Mouse (Mus musculus): ENCODE data around the gene Atad3a. TPM values are rescaled to one million over a fixed set of nuclear protein-coding genes. Genes with fewer than 3 reads are reported as not detected.

The Atad3a gene
- total RNA-seq, 1 experiment: 169 TPM

- H3K4me1 ChIP-seq (ENCODE audit: control insufficient read depth in 2 of 2, insufficient read depth in 2 of 2, low read length in 2 of 2, poor library complexity in 1 of 2): peaks cover 0 to 22% of the 10 kb centered on the region in 2 experiments; a peak in 2 of 4 replicates
- peaks cover 19% of the 10 kb centered on the region for H3K36me3 ChIP-seq (ENCODE audit: control insufficient read depth, insufficient read depth, low read length, poor library complexity, severe bottlenecking)
- H3K9me3 ChIP-seq (ENCODE audit: control insufficient read depth, insufficient read depth, low read depth, low read length): no peaks in the 10 kb centered on the region
- H3K4me3 ChIP-seq (ENCODE audit: insufficient read depth in 1 of 2, low read depth in 1 of 2, low read length in 2 of 2, poor library complexity in 1 of 2, severe bottlenecking in 1 of 2): peak overlapping the region; percentile 54 to 83
- no peak for DNase-seq (ENCODE audit: low read depth, low spot score)
- no peak overlapping the region for H3K27ac ChIP-seq (ENCODE audit: insufficient read depth, low read depth, low read length, poor library complexity, severe bottlenecking)
- no peak for TF ChIP-seq MAFK (IDR thresholded peaks at IDR 0.05; ENCODE audit: insufficient read depth, low read depth, low read length)
- TF ChIP-seq CHD2 (IDR thresholded peaks at IDR 0.05; ENCODE audit: low read depth, low read length): no peak
- TF ChIP-seq HCFC1 (IDR thresholded peaks at IDR 0.05; ENCODE audit: borderline replicate concordance, insufficient read depth, low read length): no peak
- TF ChIP-seq ZC3H11A (IDR thresholded peaks at IDR 0.05; ENCODE audit: borderline replicate concordance, low read depth, low read length): no peak
- TF ChIP-seq ZNF384 (IDR thresholded peaks at IDR 0.05; ENCODE audit: low read depth, low read length): no peak
- in situ Hi-C loops (cut with MboI; ENCODE audit: low sequenced_read_pairs in 2 of 2, unreplicated experiment in 2 of 2): no loop called here
- H3K9ac ChIP-seq (ENCODE audit: insufficient read depth, low read depth, low read length, poor library complexity, severe bottlenecking): peak overlapping the region; percentile 74
Measured at GRCm38 (mm10) chr4:155735788-155736187, 25.1 kb downstream of the Atad3a start.

GRCm38 (mm10) chr4:155734951-155735702 lies 25.8 kb downstream of the Atad3a start:
- DNase-seq (ENCODE audit: low read depth, low spot score): no peak
- TF ChIP-seq MAFK (IDR thresholded peaks at IDR 0.05; ENCODE audit: insufficient read depth, low read depth, low read length) (no peak), ZC3H11A (IDR thresholded peaks at IDR 0.05; ENCODE audit: borderline replicate concordance, low read depth, low read length) (no peak), ZNF384 (IDR thresholded peaks at IDR 0.05; ENCODE audit: low read depth, low read length) (no peak), CHD2 (IDR thresholded peaks at IDR 0.05; ENCODE audit: low read depth, low read length) (no peak), HCFC1 (IDR thresholded peaks at IDR 0.05; ENCODE audit: borderline replicate concordance, insufficient read depth, low read length) (no peak)
- H3K4me3 ChIP-seq (ENCODE audit: insufficient read depth in 1 of 2, low read depth in 1 of 2, low read length in 2 of 2, poor library complexity in 1 of 2, severe bottlenecking in 1 of 2): peak overlapping the region; percentile 54 to 83
- H3K27ac ChIP-seq (ENCODE audit: insufficient read depth, low read depth, low read length, poor library complexity, severe bottlenecking): no peak overlapping the region
- H3K9ac ChIP-seq (ENCODE audit: insufficient read depth, low read depth, low read length, poor library complexity, severe bottlenecking): peak overlapping the region; percentile 74
- H3K36me3 ChIP-seq (ENCODE audit: control insufficient read depth, insufficient read depth, low read length, poor library complexity, severe bottlenecking): peaks cover 13% of the 10 kb centered on the region
- in situ Hi-C loops (cut with MboI; ENCODE audit: low sequenced_read_pairs in 2 of 2, unreplicated experiment in 2 of 2): no loop called here
- no peaks in the 10 kb centered on the region for H3K9me3 ChIP-seq (ENCODE audit: control insufficient read depth, insufficient read depth, low read depth, low read length)
- peaks cover 0 to 17% of the 10 kb centered on the region in 2 experiments; a peak in 2 of 4 replicates for H3K4me1 ChIP-seq (ENCODE audit: control insufficient read depth in 2 of 2, insufficient read depth in 2 of 2, low read length in 2 of 2, poor library complexity in 1 of 2)

- Histone ChIP-seq H3K27ac (ENCODE audit: insufficient read depth, low read depth, low read length, poor library complexity, severe bottlenecking) (no peak within 1 kb of the TSS; the same call in 1 of the 2 replicates), H3K9ac (ENCODE audit: insufficient read depth, low read depth, low read length, poor library complexity, severe bottlenecking) (peak within 1 kb of the TSS; percentile 74), H3K4me1 (ENCODE audit: control insufficient read depth in 2 of 2, insufficient read depth in 2 of 2, low read length in 2 of 2, poor library complexity in 1 of 2) (peaks cover 0 to 14% of the 10 kb centered on the region in 2 experiments; a peak in 2 of 4 replicates), H3K36me3 (ENCODE audit: control insufficient read depth, insufficient read depth, low read length, poor library complexity, severe bottlenecking) (peaks cover 11% of the 10 kb centered on the region; the same call in 1 of the 2 replicates), H3K9me3 (ENCODE audit: control insufficient read depth, insufficient read depth, low read depth, low read length) (no peaks in the 10 kb centered on the region), H3K4me3 (ENCODE audit: insufficient read depth in 1 of 2, low read depth in 1 of 2, low read length in 2 of 2, poor library complexity in 1 of 2, severe bottlenecking in 1 of 2) (peak within 1 kb of the TSS; percentile 54 to 83)
- DNase-seq (ENCODE audit: low read depth, low spot score): peak; percentile 86
- TF ChIP-seq MAFK (IDR thresholded peaks at IDR 0.05; ENCODE audit: insufficient read depth, low read depth, low read length) (no peak), ZC3H11A (IDR thresholded peaks at IDR 0.05; ENCODE audit: borderline replicate concordance, low read depth, low read length) (no peak)
- in situ Hi-C loops (cut with MboI; ENCODE audit: low sequenced_read_pairs in 2 of 2, unreplicated experiment in 2 of 2): no loop called here
Measured at GRCm38 (mm10) chr4:155734350-155734941, 26.4 kb downstream of the Atad3a start, which contains the start of gene Tmem240. Tmem240 (plus strand) TSS chr4:155734800.

GRCm38 (mm10) chr4:155733267-155733666 lies 27.6 kb downstream of the Atad3a start:
- H3K9me3 ChIP-seq (ENCODE audit: control insufficient read depth, insufficient read depth, low read depth, low read length): no peaks in the 10 kb centered on the region
- in situ Hi-C loops (cut with MboI; ENCODE audit: low sequenced_read_pairs in 2 of 2, unreplicated experiment in 2 of 2): no loop called here
- peaks cover 11% of the 10 kb centered on the region; the same call in 1 of the 2 replicates for H3K36me3 ChIP-seq (ENCODE audit: control insufficient read depth, insufficient read depth, low read length, poor library complexity, severe bottlenecking)
- peaks cover 0 to 12% of the 10 kb centered on the region in 2 experiments; a peak in 2 of 4 replicates for H3K4me1 ChIP-seq (ENCODE audit: control insufficient read depth in 2 of 2, insufficient read depth in 2 of 2, low read length in 2 of 2, poor library complexity in 1 of 2)
- no peak overlapping the region for H3K27ac ChIP-seq (ENCODE audit: insufficient read depth, low read depth, low read length, poor library complexity, severe bottlenecking)
- DNase-seq (ENCODE audit: low read depth, low spot score): no peak
- no peak overlapping the region for H3K4me3 ChIP-seq (ENCODE audit: insufficient read depth in 1 of 2, low read depth in 1 of 2, low read length in 2 of 2, poor library complexity in 1 of 2, severe bottlenecking in 1 of 2)
- no peak overlapping the region for H3K9ac ChIP-seq (ENCODE audit: insufficient read depth, low read depth, low read length, poor library complexity, severe bottlenecking)
- TF ChIP-seq ZC3H11A (IDR thresholded peaks at IDR 0.05; ENCODE audit: borderline replicate concordance, low read depth, low read length): no peak
- no peak for TF ChIP-seq HCFC1 (IDR thresholded peaks at IDR 0.05; ENCODE audit: borderline replicate concordance, insufficient read depth, low read length)
- TF ChIP-seq MAFK (IDR thresholded peaks at IDR 0.05; ENCODE audit: insufficient read depth, low read depth, low read length): no peak
- TF ChIP-seq ZNF384 (IDR thresholded peaks at IDR 0.05; ENCODE audit: low read depth, low read length): no peak
- TF ChIP-seq CHD2 (IDR thresholded peaks at IDR 0.05; ENCODE audit: low read depth, low read length): no peak
